Mouse (Mus musculus) kidney, adult 18-20 months (tissue): Measurements from ENCODE around the gene Ptprd.

Experiments
- DNase-seq: peaks from one replicate; pipeline ENCODE4 v3.0.0; 2021

Gene Ptprd

GRCm38 (mm10) chr4:76290484-76290818 is 1921.3 kb downstream of the Ptprd start:
- no peak for DNase-seq

GRCm38 (mm10) chr4:76289612-76290483 is 1921.9 kb downstream of the Ptprd start:
- DNase-seq, result no peak

- DNase-seq, result no peak
These were observed 1925.7 kb downstream of the Ptprd start for GRCm38 (mm10) chr4:76286016-76286415.

DNA sequence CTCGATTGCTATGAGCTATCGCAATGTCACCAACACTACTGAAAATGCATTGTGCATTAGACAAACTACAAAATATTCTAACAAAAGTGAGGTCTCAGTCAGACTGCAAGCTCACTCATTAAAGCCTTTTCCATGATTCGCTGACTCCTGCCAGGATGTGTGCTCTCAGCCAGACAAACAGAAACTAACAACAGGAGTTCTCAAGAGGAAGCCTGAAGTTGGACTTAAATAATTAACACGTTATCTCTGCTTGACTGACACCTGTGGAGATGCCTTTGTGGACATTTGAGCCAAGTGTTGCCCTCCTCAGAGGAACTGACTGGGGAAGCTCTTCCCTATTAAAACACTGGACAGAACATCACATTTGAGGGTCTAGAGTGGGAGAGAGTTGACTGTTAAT is 1928.9 kb downstream of the Ptprd start:
- DNase-seq, result no peak

GRCm38 (mm10) chr4:76262727-76263126 is 1949.0 kb downstream of the Ptprd start:
- DNase-seq, result no peak

GRCm38 (mm10) chr4:76260686-76261085 is 1951.1 kb downstream of the Ptprd start:
- no peak for DNase-seq

DNA sequence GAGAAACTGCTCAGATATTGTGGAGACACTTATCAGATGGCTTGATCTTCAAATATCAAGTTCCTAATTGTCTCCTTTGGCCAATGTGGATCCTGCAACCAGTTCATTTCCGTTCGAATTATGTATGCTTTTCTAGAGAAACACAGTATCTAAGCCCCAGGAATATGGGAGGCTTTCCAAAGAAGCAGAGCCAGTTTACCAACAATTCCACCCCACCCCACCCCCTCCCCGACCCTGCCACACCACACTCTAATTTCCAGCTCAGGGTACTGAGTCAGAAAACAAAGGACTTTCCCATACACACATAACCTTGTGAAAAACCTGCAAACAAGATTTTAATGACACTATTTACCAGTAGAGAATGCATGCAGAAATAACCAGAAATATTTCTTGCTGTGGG is 1951.5 kb downstream of the Ptprd start:
- no peak for DNase-seq

GRCm38 (mm10) chr4:76259636-76260035 is 1952.1 kb downstream of the Ptprd start:
- no peak for DNase-seq

DNA sequence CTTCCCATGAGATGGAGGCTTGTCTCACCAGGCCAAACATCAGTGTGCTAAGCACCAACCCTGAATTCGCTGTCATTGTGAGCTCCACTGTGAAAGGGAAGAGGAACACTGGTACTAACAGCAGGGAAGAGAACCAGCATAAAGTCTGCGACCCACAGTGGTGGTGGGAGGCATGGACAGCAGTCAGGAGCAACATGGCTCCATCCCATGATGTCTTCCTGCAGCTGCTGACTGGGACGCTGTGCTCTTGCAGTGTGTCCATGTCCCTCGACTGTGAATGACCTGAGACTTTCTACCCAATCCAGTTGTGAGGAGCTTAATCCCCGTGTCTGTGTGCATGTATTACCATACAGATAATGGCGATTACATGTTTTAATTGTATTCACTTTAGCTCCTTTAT is 1967.4 kb downstream of the Ptprd start:
- DNase-seq, result no peak

GRCm38 (mm10) chr4:76241542-76241941 is 1970.2 kb downstream of the Ptprd start:
- no peak for DNase-seq

GRCm38 (mm10) chr4:76241140-76241539 is 1970.6 kb downstream of the Ptprd start:
- DNase-seq, result no peak

- DNase-seq, result no peak
These were observed 1972.7 kb downstream of the Ptprd start for GRCm38 (mm10) chr4:76239063-76239462.

DNA sequence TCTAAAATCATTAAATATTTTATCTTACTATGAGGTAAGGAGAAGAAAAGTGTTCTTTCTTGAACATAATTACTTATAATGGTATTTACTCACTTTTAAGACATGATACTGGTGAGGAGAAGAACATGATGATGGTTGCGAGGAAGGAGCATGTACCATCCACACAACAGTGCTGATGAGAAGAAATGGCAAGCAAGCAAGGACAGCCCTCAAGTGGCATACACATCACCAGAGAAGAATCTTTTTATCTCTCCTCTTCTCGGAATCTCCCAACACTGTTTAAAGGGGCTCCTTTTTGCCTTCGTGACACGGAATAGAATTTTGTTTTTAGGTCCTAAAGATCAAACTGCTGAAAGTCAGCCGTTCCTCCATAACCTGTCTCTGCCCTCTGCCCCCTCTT is 1973.2 kb downstream of the Ptprd start:
- DNase-seq, result no peak

GRCm38 (mm10) chr4:76237827-76238226 is 1973.9 kb downstream of the Ptprd start:
- no peak for DNase-seq

DNA sequence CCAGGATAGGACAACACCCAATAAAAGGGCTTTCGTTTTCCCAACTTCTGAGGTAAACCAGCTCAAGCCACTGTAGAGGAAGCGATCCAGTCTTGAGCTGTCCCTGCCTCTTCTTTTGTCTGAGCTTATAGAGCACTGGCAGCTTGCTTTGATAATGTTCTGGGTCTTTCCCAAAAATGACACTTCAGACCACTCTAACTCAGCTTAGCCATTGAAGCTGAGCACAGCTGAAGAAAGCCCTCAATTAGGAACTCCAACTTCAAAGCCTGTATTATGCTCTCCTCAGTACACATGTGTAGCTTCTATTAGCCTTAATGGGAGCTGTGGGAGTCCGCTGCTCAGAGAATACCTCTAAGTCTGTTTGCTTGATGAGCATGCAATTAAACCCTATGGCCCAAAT is 1988.0 kb downstream of the Ptprd start:
- DNase-seq, result no peak

GRCm38 (mm10) chr4:76222520-76222919 is 1989.2 kb downstream of the Ptprd start:
- no peak for DNase-seq

- no peak for DNase-seq
These were observed 1993.7 kb downstream of the Ptprd start for GRCm38 (mm10) chr4:76218065-76218464.

- no peak for DNase-seq
These were observed 1996.6 kb downstream of the Ptprd start for GRCm38 (mm10) chr4:76215141-76215540.

DNA sequence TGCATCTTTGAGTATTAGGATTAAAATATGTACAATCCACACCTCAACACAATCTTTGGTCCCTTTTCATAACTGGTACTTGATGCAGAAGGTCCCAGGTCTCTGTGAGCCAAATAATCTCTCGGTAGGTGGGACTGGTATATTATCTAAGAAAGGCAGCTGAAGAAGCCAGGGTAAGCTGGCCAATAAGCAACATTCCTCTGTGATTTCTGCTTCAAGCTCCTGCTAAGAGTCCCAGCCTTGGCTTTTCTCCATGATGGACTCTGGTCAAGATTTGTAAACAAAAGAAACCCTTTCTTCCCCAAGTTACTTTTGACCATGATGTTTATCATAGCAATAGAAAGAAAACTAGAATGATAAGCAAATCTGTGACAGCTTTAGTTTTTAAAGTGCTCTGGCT is 2012.4 kb downstream of the Ptprd start:
- DNase-seq, result no peak

DNA sequence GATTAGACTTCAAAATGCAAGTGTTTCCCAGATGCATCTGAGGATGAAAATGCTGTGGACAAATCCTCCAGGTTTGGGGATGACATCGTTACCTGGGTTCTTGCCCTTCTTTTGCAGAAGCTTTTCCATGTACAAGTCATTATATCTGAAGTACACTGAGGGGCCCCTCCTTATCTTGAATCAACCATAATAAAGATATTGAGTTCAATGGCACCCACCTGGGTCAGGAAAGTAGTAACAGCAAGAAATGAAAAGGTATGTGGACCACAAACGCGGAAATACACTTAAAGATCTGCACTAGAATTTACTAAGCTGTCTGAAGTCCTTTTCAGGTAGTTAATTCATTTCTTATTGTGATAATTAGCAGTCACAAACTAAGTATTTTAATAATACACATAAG is 2017.0 kb downstream of the Ptprd start:
- no peak for DNase-seq

- DNase-seq, result no peak
These were observed 2018.3 kb downstream of the Ptprd start for GRCm38 (mm10) chr4:76193496-76193895.

DNA sequence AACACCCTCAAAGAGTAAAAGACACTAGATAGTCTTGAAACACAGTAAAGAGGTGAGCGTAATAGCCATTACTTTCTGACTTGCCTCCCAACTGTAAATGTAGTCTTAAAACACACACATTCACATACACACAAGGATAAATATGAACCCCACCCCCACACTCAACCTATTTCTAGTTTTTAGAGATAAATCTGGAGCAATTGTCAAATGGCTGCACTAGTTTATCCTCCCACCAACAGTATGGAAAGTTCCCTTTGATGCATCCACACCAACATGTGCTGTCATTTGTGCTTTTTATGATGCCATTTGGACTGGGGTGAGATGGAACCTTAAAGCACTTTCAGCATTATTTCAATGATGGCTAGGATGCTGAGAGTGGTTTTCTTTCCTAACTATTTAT is 2019.7 kb downstream of the Ptprd start:
- no peak for DNase-seq

DNA sequence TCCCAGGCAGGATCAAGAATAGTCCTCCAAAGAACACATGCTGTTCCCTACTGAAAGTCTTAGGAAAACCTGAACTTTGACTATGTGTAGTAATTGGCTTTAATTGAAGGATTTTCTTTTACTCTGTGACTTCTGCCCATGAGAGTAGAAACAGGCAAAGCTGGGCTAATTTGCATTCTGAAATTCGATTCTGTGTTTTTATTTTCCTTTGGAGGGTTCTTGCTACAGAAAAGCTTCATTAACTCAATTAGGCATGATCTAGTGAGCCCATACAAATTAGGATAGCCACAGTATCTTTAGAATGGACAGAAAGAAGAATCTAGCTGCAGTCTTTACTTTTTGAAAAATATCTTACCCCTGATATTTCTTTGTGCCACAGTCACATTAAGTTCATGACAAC is 2021.0 kb downstream of the Ptprd start:
- no peak for DNase-seq

- no peak for DNase-seq
These were observed 2028.7 kb downstream of the Ptprd start for GRCm38 (mm10) chr4:76183095-76183494.

DNA sequence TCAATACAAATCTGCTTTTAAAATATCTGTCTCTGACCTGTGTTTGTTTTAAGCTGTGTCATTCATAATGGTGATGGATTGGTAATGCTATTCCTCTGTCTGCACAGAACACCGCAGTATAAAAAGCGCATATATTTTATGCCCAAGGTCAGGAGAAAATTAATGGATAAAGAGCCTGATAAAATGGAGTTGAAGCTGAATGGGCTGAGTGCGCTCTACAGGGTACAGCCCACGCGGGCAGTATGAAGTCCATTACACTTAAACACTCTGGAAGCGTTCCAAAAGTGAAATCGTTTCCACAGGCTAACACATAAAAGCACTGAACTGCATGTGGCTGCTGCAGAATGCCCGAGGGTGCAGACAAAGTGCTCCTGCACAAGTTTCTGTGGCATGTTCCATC is 2032.3 kb downstream of the Ptprd start:
- no peak for DNase-seq
